Mouse (Mus musculus) forebrain, embryonic 12.5 days (tissue): ENCODE data around the gene Psme2. TPM values are rescaled to one million over a fixed set of nuclear protein-coding genes. Genes with fewer than 3 reads are reported as not detected.

Experiments
- ATAC-seq: fragments of 200-750 bp; cut with Nextera tagmentation; 2 replicates; pipeline ENCODE4 v1.8.0; 2017; ENCODE audit warnings: moderate TSS enrichment; ENCODE audit not compliant: low FRiP score
- H3K27ac ChIP-seq: fragments of 300-500 bp; sonication (generic); 2 replicates; pipeline ENCODE4 v1.5.1; 2016; ENCODE audit warnings: mild to moderate bottlenecking
- H3K27me3 ChIP-seq: fragments of 300-500 bp; sonication (generic); 2 replicates; pipeline ENCODE4 v1.6.1; 2016; ENCODE audit warnings: mild to moderate bottlenecking
- H3K36me3 ChIP-seq: fragments of 300-500 bp; sonication (generic); replicated peaks from 2 replicates; pipeline ENCODE4 v1.6.1; 2016; ENCODE audit warnings: mild to moderate bottlenecking
- H3K4me1 ChIP-seq: fragments of 300-500 bp; sonication (generic); 2 replicates; pipeline ENCODE4 v1.6.1; 2016
- H3K4me2 ChIP-seq: fragments of 300-500 bp; sonication (generic); 2 replicates; pipeline ENCODE4 v1.6.1; 2016; ENCODE audit warnings: mild to moderate bottlenecking, moderate library complexity
- H3K4me3 ChIP-seq: fragments of 300-500 bp; sonication (generic); replicated peaks from 2 replicates; pipeline ENCODE4 v1.5.1; 2016; ENCODE audit warnings: mild to moderate bottlenecking
- H3K9ac ChIP-seq: fragments of 300-500 bp; sonication (generic); 2 replicates; pipeline ENCODE4 v1.6.1; 2016; ENCODE audit warnings: mild to moderate bottlenecking
- H3K9me3 ChIP-seq: fragments of 300-500 bp; sonication (generic); 2 replicates; pipeline ENCODE4 v1.6.1; 2016
- WGBS: fragments of 180-500 bp; shearing (Covaris S2); methylation state at CpG from one replicate; pipeline ENCODE4 v1.1.7; 2016; 5-methylcytosine and 5-hydroxymethylcytosine counted together
- polyA plus RNA-seq: library from polyadenylated mRNA; unstranded; fragments of >200 nt; fragmentation: Nextera tagmentation; extraction: Ambion mirVana; gene quantifications from 2 replicates; pipeline ENCODE4 v1.2.1, GENCODE M21; 2016

The Psme2 gene
- polyA plus RNA-seq, 1 experiment from 2014 or later: 199 TPM

DNA sequence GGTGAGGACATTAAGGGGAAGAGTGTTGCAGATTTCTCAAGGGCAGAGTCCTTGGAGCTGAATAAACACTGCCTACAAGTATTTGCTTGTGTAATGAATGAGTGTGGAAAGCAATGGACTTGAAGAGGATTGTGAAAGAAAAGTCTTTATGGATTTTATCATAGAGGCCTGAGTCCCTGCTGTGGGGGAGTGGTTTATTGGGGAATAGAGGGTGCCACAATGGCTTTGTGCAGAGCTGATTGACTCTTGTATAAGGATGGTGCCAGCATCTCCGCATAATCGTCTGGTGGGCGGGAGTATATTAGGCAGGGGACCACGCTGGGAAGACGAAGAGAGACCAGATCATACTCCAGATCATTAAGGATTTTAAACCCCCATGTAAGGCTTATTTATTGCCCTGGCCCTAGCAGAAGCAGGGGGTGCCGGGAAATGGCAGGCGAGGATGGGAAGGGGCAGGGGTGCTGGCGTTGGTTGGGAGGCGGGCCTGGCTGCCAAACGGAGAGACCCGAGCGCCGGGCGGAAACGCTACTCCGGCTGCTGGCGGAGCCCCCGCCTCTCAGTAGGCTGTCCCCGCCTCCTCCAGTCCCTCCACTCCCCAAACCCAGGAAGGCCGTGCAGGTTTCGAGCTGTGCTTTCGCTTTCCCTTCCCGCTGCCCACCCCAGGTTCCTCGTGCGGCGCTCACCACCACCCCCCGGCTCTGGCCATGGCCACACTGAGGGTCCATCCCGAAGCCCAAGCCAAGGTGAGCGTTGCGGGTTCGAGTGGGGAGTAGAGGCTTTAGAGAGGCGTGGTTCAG lies 12.8 kb downstream of the Psme2 start, which contains the start of gene Psme1:
Gene Psme1, plus strand, starts transcription at position 253 of the 797 bp plus-strand sequence.
- H3K27ac ChIP-seq: peak within 1 kb of the TSS; percentile 80
- 3% methylated on average over 32 of the region's 32 CpGs for WGBS
- peak within 1 kb of the TSS; percentile 88 for H3K4me2 ChIP-seq
- peak within 1 kb of the TSS; percentile 86 for H3K9ac ChIP-seq
- H3K4me1 ChIP-seq: peaks cover 12% of the 10 kb centered on the region
- no peaks in the 10 kb centered on the region for H3K9me3 ChIP-seq
- ATAC-seq: peak; percentile 94
- H3K27me3 ChIP-seq: no peaks in the 10 kb centered on the region
- peaks cover 18% of the 10 kb centered on the region for H3K36me3 ChIP-seq
- peak within 1 kb of the TSS; percentile 67 for H3K4me3 ChIP-seq

DNA sequence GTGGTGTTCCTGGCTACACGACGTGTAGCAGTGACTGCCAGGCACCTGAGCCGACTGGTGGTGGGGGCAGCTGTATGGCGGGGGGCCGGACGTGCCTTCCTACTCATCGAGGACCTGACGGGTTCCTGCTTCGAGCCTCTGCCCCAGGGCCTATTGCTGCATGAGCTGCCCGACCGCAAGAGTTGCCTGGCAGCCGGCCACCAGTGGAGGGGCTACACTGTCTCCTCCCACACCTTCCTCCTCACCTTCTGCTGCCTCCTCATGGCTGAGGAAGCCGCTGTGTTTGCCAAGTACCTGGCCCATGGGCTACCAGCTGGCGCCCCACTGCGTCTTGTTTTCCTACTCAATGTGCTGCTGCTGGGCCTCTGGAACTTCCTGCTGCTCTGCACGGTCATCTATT lies 14.5 kb downstream of the Psme2 start:
- no peak for ATAC-seq
- Histone ChIP-seq H3K4me1 (peaks cover 12% of the 10 kb centered on the region), H3K27me3 (no peaks in the 10 kb centered on the region), H3K4me2 (no peak overlapping the region), H3K36me3 (peaks cover 13% of the 10 kb centered on the region), H3K4me3 (no peak overlapping the region), H3K27ac (no peak overlapping the region), H3K9ac (no peak overlapping the region), H3K9me3 (no peaks in the 10 kb centered on the region)
- WGBS: 86% methylated on average over 16 of the region's 16 CpGs

DNA sequence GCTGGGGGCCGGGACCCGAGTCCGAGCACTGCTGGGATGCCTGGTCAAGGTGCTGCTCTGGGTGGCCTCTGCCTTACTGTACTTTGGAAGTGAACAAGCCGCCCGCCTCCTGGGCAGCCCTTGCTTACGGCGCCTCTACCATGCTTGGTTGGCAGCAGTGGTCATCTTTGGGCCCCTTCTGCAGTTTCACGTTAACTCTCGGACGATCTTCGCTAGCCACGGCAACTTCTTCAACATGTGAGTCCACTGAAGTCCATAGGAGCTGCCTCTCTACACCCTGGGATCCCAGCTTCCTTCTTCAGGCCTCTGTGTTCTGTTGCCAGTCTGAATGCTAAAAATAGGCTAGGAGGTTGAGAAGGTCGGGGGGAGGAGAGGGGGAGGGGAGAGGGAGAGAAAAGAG lies 15.2 kb downstream of the Psme2 start:
- ATAC-seq: no peak
- H3K4me1 ChIP-seq: peaks cover 12% of the 10 kb centered on the region
- H3K36me3 ChIP-seq: peaks cover 8% of the 10 kb centered on the region
- H3K27ac ChIP-seq: no peak overlapping the region
- 82% methylated on average over 13 of the region's 13 CpGs for whole genome bisulfite sequencing
- H3K4me3 ChIP-seq: no peak overlapping the region
- no peaks in the 10 kb centered on the region for H3K9me3 ChIP-seq
- H3K27me3 ChIP-seq: no peaks in the 10 kb centered on the region
- H3K4me2 ChIP-seq: no peak overlapping the region
- H3K9ac ChIP-seq: no peak overlapping the region

DNA sequence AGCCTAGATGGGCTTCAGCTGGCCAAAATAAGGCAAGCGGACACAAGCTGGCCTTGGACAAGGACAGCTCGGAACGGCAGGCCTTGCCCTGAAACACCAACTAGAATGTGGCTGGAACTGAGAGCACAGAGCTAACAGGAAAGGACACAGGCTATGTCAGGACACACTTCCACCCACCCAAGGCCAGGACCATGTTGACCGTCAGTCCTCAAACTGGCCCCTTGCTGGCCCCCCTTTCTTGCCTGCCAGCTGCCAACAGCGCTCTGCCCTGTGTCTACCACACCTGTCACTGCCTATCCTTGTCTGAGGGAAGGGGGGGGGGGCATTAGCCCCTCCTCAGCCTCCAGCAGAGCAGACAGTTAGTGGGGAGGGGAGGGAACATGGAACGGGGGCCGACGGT lies 15.6 kb downstream of the Psme2 start, which contains the start of gene Fitm1:
Gene Fitm1, plus strand, starts transcription at position 316 of the 400 bp plus-strand sequence.
- Histone ChIP-seq H3K27me3 (no peaks in the 10 kb centered on the region), H3K9me3 (no peaks in the 10 kb centered on the region), H3K36me3 (peaks cover 4% of the 10 kb centered on the region), H3K27ac (no peak within 1 kb of the TSS), H3K4me3 (no peak within 1 kb of the TSS), H3K4me1 (peaks cover 12% of the 10 kb centered on the region), H3K4me2 (no peak within 1 kb of the TSS), H3K9ac (no peak within 1 kb of the TSS)
- ATAC-seq: no peak
- WGBS: 78% methylated on average over 7 of the region's 8 CpGs

DNA sequence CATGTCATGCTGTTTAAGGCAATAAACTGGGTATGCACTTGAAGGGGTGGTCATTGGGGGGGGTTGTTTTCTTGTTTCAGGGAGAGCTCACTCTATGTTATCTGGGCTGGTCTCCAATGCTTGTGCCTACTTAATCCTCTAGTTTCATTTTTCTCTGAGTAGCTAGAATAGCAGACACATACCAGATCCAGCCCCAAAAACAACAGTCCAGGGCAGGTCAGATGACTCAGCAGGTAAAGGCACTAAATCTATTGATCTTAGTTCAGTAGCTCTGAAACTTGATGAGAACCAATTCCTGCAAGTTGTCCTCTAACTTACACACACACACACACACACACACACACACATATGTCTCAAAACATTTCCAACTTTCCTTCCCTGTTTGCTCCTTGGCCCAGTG lies 19.2 kb downstream of the Psme2 start:
- no peak overlapping the region for H3K4me3 ChIP-seq
- no peaks in the 10 kb centered on the region for H3K9me3 ChIP-seq
- H3K9ac ChIP-seq: no peak overlapping the region
- no peaks in the 10 kb centered on the region for H3K4me1 ChIP-seq
- H3K27ac ChIP-seq: no peak overlapping the region
- ATAC-seq: no peak
- no peaks in the 10 kb centered on the region for H3K27me3 ChIP-seq
- H3K36me3 ChIP-seq: peaks cover 28% of the 10 kb centered on the region
- no peak overlapping the region for H3K4me2 ChIP-seq

DNA sequence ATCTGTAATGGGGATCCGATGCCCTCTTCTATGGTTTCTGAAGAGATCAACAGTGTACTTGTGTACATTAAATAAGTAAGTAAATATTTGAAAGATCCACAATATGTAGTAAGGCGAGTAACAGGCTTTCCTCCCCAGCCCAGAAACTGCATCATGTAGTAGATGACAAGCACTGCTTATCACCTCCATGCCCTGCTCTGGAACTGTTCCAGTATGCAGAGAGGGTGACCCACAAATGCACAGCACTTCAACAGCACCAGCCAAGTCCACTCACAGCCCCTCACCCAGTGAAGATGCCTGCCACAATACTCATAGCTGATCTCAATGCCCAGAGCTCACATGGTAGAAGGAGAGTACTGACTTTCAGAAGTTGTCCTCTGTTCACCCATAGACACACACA lies 20.3 kb downstream of the Psme2 start:
- no peaks in the 10 kb centered on the region for H3K4me1 ChIP-seq
- WGBS: 87% methylated on average over 2 of the region's 2 CpGs
- H3K27me3 ChIP-seq: no peaks in the 10 kb centered on the region
- no peak overlapping the region for H3K4me3 ChIP-seq
- no peak for ATAC-seq
- no peak overlapping the region for H3K27ac ChIP-seq
- no peak overlapping the region for H3K4me2 ChIP-seq
- peaks cover 40% of the 10 kb centered on the region for H3K36me3 ChIP-seq
- no peaks in the 10 kb centered on the region for H3K9me3 ChIP-seq
- H3K9ac ChIP-seq: no peak overlapping the region

DNA sequence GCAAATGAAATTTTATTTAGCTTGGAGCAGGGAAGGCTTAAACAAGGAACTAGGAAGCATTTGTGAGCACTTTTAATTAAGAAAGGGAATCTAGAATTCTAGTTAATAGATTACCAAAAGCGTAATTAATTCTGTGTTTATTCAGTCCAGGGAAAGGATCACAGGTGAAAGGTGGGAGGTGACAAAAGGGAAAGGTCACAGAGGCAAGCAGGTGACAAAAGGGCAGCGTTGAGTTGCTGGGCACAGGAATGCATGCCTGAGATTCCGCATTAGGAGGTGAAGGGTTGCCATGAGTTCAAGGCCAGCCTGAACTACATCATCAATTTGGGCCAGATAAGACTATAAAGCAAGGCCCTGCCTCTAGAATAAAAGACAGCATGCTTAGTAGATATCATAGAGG lies 23.4 kb downstream of the Psme2 start:
- peaks cover 62% of the 10 kb centered on the region for H3K36me3 ChIP-seq

DNA sequence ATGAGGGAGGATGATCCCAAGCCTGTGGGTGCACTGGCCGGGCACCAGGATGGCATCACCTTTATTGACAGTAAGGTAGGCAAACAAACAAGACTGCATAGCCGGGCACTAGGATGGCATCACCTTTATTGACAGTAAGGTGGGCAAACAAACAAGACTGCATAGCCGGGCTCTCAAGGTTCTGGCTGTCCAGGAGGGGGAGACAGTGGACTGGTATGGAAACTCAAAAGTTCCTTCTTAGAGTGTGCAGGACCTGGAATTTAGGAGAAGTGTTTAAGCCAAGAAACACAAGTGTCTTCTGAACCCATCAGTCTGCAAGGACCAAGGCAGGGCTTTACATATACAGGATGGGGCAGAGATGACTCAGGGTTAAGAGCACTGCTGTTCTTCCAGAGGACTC lies 25.2 kb downstream of the Psme2 start:
- Histone ChIP-seq H3K27ac (no peak overlapping the region), H3K9me3 (no peaks in the 10 kb centered on the region), H3K36me3 (peaks cover 62% of the 10 kb centered on the region), H3K9ac (no peak overlapping the region), H3K27me3 (no peaks in the 10 kb centered on the region), H3K4me2 (no peak overlapping the region), H3K4me1 (peaks cover 14% of the 10 kb centered on the region), H3K4me3 (no peak overlapping the region)
- 81% methylated on average over 3 of the region's 3 CpGs for WGBS
- no peak for ATAC-seq

More for the DNA sequence above, 23.4 kb downstream of the Psme2 start:
- H3K4me3 ChIP-seq: no peak overlapping the region
- no peak overlapping the region for H3K9ac ChIP-seq
- no peaks in the 10 kb centered on the region for H3K9me3 ChIP-seq
- 91% methylated on average over 3 of the region's 3 CpGs for WGBS
- no peaks in the 10 kb centered on the region for H3K27me3 ChIP-seq
- no peaks in the 10 kb centered on the region for H3K4me1 ChIP-seq
- H3K4me2 ChIP-seq: no peak overlapping the region
- H3K27ac ChIP-seq: no peak overlapping the region
- ATAC-seq: no peak

DNA sequence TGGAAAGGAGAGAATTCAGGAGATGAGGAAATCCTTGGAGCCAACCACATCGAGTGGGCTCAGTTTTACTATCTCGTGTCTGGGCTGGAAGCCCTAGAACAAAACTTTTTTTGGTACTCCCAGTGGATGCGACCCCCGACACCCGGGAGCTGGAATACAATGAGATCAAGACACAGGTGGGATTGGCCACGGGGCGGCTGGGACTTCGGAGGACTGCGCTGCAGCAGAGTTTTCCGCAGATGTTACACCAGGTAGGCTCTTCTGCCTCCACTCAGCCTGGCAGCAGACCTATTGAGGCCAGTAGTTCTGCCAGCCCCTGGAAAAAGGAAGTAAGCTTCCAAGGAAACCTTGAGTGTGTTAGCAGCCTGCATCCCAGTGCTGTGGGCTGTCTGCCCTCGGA lies 27.7 kb downstream of the Psme2 start:
- Histone ChIP-seq H3K4me3 (no peak overlapping the region), H3K9me3 (no peaks in the 10 kb centered on the region), H3K27ac (no peak overlapping the region), H3K4me2 (no peak overlapping the region), H3K36me3 (peaks cover 49% of the 10 kb centered on the region), H3K9ac (no peak overlapping the region), H3K27me3 (no peaks in the 10 kb centered on the region), H3K4me1 (peaks cover 17% of the 10 kb centered on the region)
- WGBS: 88% methylated on average over 11 of the region's 11 CpGs
- no peak for ATAC-seq

DNA sequence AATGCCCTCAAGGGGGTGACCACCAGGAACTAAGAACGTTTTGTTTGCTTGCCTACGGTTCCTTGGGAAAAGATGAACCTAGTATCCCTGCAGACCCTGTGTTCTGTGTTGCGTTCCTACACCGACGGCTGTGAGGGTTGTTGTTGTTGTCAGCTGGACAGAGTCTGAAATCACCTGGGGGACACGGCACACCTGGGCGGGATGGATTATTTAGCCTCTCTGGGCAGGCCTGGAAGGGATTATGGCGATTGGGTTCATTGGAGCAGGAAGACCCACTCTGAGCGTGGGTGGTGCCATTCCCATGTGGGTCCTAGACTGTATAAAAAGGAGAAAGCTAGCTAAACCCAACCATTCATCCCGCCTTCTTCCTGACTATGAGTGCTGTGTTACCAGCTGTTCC lies 29.1 kb downstream of the Psme2 start:
- peaks cover 17% of the 10 kb centered on the region for H3K4me1 ChIP-seq
- ATAC-seq: no peak

DNA sequence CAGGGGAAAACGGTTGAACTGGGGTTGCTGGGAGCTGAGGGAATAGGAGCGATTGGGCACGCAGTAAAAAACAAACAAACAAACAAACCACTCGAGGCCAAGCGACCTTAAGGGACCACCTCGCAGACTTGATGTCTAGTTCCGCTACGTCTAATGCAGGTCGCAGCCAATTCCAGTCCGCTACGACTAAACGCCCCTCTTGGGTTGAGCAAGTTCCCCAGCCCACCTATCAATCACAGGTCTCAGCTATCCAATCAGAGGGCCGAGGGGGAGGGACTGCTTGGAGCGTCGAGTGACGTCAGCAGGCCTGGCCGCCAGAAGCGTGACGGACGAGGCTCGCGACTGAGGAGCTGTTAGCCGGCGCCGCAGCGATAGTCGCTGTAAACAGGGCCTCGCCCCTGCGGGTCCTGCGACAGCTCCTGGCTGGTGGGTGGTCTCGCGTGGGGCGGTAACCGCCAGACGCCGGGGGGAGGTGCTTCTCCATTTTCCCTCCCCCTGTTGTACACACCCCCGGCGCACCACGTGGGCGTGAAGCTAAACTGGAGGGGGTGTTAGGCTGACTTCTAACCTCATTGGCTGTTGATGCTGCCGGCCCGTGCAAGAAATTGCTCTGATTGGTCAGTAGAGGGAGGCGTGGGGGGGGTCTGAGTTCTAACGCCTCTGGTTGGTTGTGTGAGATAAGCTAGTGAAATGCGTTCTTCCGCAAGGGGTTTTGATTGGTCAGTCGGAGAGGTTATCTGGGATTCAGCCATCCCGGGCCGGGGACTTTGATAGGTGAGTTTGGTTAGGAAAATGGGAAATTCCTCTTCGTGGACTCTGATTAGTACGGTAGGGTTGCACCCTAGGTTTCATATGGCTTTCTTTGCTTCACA lies 30.5 kb downstream of the Psme2 start, which contains the start of gene A730061H03Rik:
Gene A730061H03Rik, minus strand, starts transcription at position 205 of the 872 bp plus-strand sequence.
- no peaks in the 10 kb centered on the region for H3K27me3 ChIP-seq
- ATAC-seq: peak; percentile 97
- peak within 1 kb of the TSS; percentile 71 for H3K9ac ChIP-seq
- peak within 1 kb of the TSS; percentile 81 for H3K4me2 ChIP-seq
- H3K4me3 ChIP-seq: peak within 1 kb of the TSS; percentile 69
- peaks cover 21% of the 10 kb centered on the region for H3K36me3 ChIP-seq
- H3K4me1 ChIP-seq: peaks cover 18% of the 10 kb centered on the region
- peak within 1 kb of the TSS; percentile 98 for H3K27ac ChIP-seq
- H3K9me3 ChIP-seq: no peaks in the 10 kb centered on the region
- WGBS: under 1% methylated on average over 51 of the region's 51 CpGs

More for the DNA sequence above, 29.1 kb downstream of the Psme2 start:
- Histone ChIP-seq H3K9me3 (no peaks in the 10 kb centered on the region), H3K4me2 (no peak overlapping the region), H3K9ac (no peak overlapping the region), H3K4me3 (no peak overlapping the region), H3K27ac (no peak overlapping the region), H3K27me3 (no peaks in the 10 kb centered on the region), H3K36me3 (peaks cover 35% of the 10 kb centered on the region)
- 85% methylated on average over 10 of the region's 10 CpGs for WGBS

DNA sequence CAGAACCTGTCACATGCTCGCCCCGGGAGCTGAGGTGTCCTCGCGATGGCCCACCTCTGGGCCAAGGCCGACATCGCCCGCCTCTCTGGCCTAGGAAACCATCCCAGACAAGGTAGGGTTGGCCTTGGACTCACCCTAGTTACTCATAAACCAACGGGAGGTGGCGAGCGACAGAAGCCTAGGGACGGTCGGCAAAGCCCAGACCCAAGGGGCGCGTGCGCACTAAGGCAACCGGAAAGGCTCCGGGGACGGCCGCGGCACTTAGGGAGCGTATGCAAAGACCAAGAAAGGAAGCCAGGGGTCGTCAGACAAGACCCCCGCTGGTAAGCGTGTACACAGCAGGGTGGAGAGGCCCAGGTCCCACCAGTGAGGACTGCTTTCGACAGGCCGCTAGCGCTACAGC lies 31.1 kb downstream of the Psme2 start, which contains the start of gene Dcaf11:
Gene Dcaf11, plus strand, starts transcription at position 208 of the 403 bp plus-strand sequence.
- Histone ChIP-seq H3K9me3 (no peaks in the 10 kb centered on the region), H3K9ac (peak within 1 kb of the TSS; percentile 71), H3K4me1 (peaks cover 18% of the 10 kb centered on the region), H3K27me3 (no peaks in the 10 kb centered on the region), H3K27ac (peak within 1 kb of the TSS; percentile 98), H3K4me3 (peak within 1 kb of the TSS; percentile 69), H3K4me2 (peak within 1 kb of the TSS; percentile 81), H3K36me3 (peaks cover 15% of the 10 kb centered on the region)
- under 1% methylated on average over 27 of the region's 27 CpGs for WGBS
- ATAC-seq: peak; percentile 84
